Mouse (Mus musculus) myocyte (in vitro differentiated cells): ENCODE results near the gene Gga3.

Experiments used
- E2F4 ChIP-seq: IDR thresholded peaks from one replicate; pipeline ENCODE4 v1.6.1; 2011; ENCODE audit warnings: mild to moderate bottlenecking, control low read depth, moderate library complexity; ENCODE audit not compliant: insufficient read depth
- MYOG ChIP-seq, 3 experiments: IDR thresholded peaks; one replicate each; pipeline ENCODE4 v1.6.1; 2011; ENCODE audit warnings: control low read depth in 2 of 3, low read depth in 2 of 3, mild to moderate bottlenecking in 2 of 3; ENCODE audit not compliant: insufficient read length in 2 of 3, control insufficient read depth in 1 of 3, insufficient read depth in 1 of 3
- POLR2A ChIP-seq: IDR thresholded peaks from one replicate; pipeline ENCODE4 v1.6.1; 2011; ENCODE audit warnings: low read depth, mild to moderate bottlenecking, control low read depth, moderate library complexity; ENCODE audit not compliant: insufficient read length
- POLR2AphosphoS2 ChIP-seq: IDR thresholded peaks from one replicate; pipeline ENCODE4 v1.6.1; 2011; ENCODE audit warnings: low read depth, control low read depth; ENCODE audit not compliant: insufficient read length
- SRF ChIP-seq: IDR thresholded peaks from one replicate; pipeline ENCODE4 v1.6.1; 2011; ENCODE audit warnings: low read depth; ENCODE audit not compliant: control insufficient read depth, insufficient read length
- TCF12 ChIP-seq: IDR thresholded peaks from one replicate; pipeline ENCODE4 v1.6.1; 2011; ENCODE audit warnings: mild to moderate bottlenecking, control low read depth; ENCODE audit not compliant: poor library complexity, insufficient read depth, severe bottlenecking
- USF1 ChIP-seq: IDR thresholded peaks from one replicate; pipeline ENCODE4 v1.6.1; 2011; ENCODE audit warnings: low read depth, mild to moderate bottlenecking, control low read depth, moderate library complexity

DNA sequence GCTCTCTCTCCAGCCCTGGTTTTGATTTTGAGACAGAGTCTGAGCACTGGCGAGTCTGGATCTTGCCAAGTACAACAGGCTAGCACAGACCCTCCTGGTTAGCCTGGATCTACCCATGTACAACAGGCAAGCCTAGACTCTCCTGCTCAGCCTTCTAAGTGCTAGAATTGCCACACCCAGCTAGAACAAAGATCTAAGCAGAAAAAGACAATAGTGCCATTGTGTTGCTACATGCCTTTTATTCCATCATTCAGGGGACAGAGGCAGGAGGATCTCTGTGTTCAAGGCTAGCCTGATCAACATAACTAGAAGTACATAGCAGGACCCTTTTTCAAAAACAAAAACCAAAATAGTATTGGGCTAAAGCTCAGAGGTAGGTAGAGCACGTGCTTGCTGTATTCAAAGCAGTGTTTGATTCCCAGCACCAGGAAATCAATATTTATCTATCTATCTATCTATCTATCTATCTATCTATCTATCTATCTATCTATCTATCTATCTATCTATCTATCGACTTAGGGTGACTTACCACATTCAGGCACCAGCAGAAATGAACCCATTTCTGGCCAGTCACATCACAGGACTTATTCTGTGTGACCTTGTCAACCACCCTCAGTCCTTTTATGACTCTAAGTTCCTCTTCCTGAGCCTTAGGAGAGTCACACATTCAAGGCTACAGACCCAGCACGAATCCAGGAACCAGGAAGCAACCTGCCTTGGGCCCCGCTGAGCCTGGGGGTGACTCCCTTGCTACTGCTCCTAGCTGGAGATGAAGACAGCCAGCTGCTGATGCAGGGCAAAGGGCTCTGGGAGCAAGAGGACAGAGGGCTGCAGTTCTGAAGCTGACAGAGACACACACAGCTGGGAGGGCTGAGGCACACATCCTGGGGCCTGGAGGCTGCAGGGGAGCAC, 34.9 kb upstream of the Gga3 start:
- TF ChIP-seq USF1, result no peak
- TF ChIP-seq POLR2A, result no peak
- TF ChIP-seq TCF12, result no peak
- TF ChIP-seq MYOG (IDR thresholded peaks at IDR 0.05; ENCODE audit: control insufficient read depth in 1 of 3, insufficient read depth in 1 of 3, insufficient read length in 2 of 3, low read depth in 2 of 3), result no peak
- TF ChIP-seq SRF, result no peak
- TF ChIP-seq E2F4, result no peak
- no peak for TF ChIP-seq POLR2AphosphoS2
